Comparison of ENCODE assay signal across 23 mouse cellular contexts in the genomic region with DNA sequence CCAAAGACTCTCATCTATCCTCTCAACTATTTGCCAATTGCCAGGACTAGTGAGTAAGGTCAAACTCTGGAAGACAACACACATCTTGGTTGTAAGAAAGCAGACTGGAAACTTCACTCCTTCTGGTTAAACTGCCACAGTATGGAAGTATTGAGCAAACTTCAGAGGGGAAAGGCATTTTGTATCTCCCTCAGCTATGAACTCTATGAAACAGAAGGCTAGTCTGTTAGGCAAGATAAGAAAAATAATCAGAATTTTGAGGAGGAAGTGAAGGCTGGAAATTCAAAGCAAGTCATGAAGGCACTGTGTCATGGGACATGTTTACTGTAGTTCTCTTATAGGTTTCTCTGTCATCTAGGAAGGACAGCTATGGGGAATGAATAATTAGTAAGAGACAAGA.
"Had no signal": no experiment of that assay in that cellular context is flagged by ENCODE, and none has a peak within 500 bp of the region (broad histone marks: within the 10 kb centered on the region; RNA-seq: fewer than 3 reads in every experiment).

No protein-coding gene starts in this region.

- H3K4me1 ChIP-seq: heart, embryonic 13.5 days; heart, embryonic 15.5 days; hindbrain, embryonic 13.5 days; hindbrain, embryonic 15.5 days; limb, embryonic 13.5 days; limb, embryonic 15.5 days; liver, embryonic 12.5 days had no signal

- H3K27me3 ChIP-seq: heart, embryonic 13.5 days; heart, embryonic 15.5 days; hindbrain, embryonic 13.5 days; hindbrain, embryonic 15.5 days; limb, embryonic 13.5 days; limb, embryonic 15.5 days; liver, embryonic 12.5 days had no signal

- ATAC-seq: hindbrain, postnatal 0 days; intestine, embryonic 16.5 days; liver, embryonic 12.5 days had no signal

- H3K36me3 ChIP-seq: heart, embryonic 13.5 days; heart, embryonic 15.5 days; hindbrain, embryonic 13.5 days; hindbrain, embryonic 15.5 days; limb, embryonic 13.5 days; limb, embryonic 15.5 days; liver, embryonic 12.5 days had no signal

- H3K4me3 ChIP-seq: heart, adult 2 months; heart, embryonic 13.5 days; heart, embryonic 15.5 days; hindbrain, embryonic 13.5 days; hindbrain, embryonic 15.5 days; layer of hippocampus, adult 2 months; limb, embryonic 13.5 days; limb, embryonic 15.5 days; liver, embryonic 12.5 days had no signal

- H3K9me3 ChIP-seq: heart, embryonic 13.5 days; heart, embryonic 15.5 days; hindbrain, embryonic 13.5 days; hindbrain, embryonic 15.5 days; limb, embryonic 13.5 days; limb, embryonic 15.5 days; liver, embryonic 12.5 days had no signal

- DNase-seq: gastrocnemius, postnatal 14 days; gastrocnemius, postnatal 36 days; heart, adult 11 months; heart, adult 2 months; heart, postnatal 14 days; heart, postnatal 36 days; kidney, adult 18-20 months; kidney, adult 8-10 months; kidney, postnatal 10 days; kidney, postnatal 25 days; kidney, postnatal 4 days; layer of hippocampus, postnatal 36 days; left cerebral cortex, postnatal 4 days had no signal
